Mouse (Mus musculus) heart, embryonic 13.5 days (tissue): ENCODE data around the gene 4930432K21Rik. TPM values are rescaled to one million over a fixed set of nuclear protein-coding genes. Genes with fewer than 3 reads are reported as not detected.
A peak's percentile ranks its signal among the peaks of the same experiment; 100 is the strongest.

ENCODE experiments used
- ATAC-seq: fragments of 200-750 bp; cut with Nextera tagmentation; 2 replicates; pipeline ENCODE4 v1.8.0; 2017; ENCODE audit warnings: moderate TSS enrichment; ENCODE audit not compliant: insufficient number of reproducible peaks, low FRiP score, low TSS enrichment; ENCODE audit errors: extremely low read depth
- H3K27ac ChIP-seq: fragments of 300-500 bp; sonication (generic); replicated peaks from 2 replicates; pipeline ENCODE4 v1.5.1; 2015; ENCODE audit warnings: moderate library complexity, mild to moderate bottlenecking, inconsistent platforms
- H3K27me3 ChIP-seq: fragments of 300-500 bp; sonication (generic); replicated peaks from 2 replicates; pipeline ENCODE4 v1.6.1; 2015; ENCODE audit warnings: mild to moderate bottlenecking, inconsistent platforms
- H3K36me3 ChIP-seq: fragments of 300-500 bp; sonication (generic); 2 replicates; pipeline ENCODE4 v1.6.1; 2015; ENCODE audit warnings: mild to moderate bottlenecking, inconsistent platforms
- H3K4me1 ChIP-seq: fragments of 300-500 bp; sonication (generic); 2 replicates; pipeline ENCODE4 v1.6.1; 2015; ENCODE audit warnings: inconsistent platforms
- H3K4me2 ChIP-seq: fragments of 300-500 bp; sonication (generic); 2 replicates; pipeline ENCODE4 v1.6.1; 2015; ENCODE audit warnings: inconsistent platforms, mild to moderate bottlenecking, moderate library complexity
- H3K4me3 ChIP-seq: fragments of 300-500 bp; sonication (generic); 2 replicates; pipeline ENCODE4 v1.5.1; 2015; ENCODE audit warnings: moderate library complexity, mild to moderate bottlenecking, inconsistent platforms
- H3K9ac ChIP-seq: fragments of 300-500 bp; sonication (generic); 2 replicates; pipeline ENCODE4 v1.6.1; 2015; ENCODE audit warnings: inconsistent platforms, mild to moderate bottlenecking, moderate library complexity
- H3K9me3 ChIP-seq: fragments of 300-500 bp; sonication (generic); 2 replicates; pipeline ENCODE4 v1.6.1; 2016; ENCODE audit warnings: inconsistent platforms
- WGBS: fragments of 180-500 bp; shearing (Covaris S2); methylation state at CpG from one replicate; pipeline ENCODE4 v1.1.7; 2015; ENCODE audit warnings: mixed read lengths; 5-methylcytosine and 5-hydroxymethylcytosine counted together
- polyA plus RNA-seq: library from polyadenylated mRNA; unstranded; fragments of >200 nt; fragmentation: Nextera tagmentation; extraction: Ambion mirVana; gene quantifications from 2 replicates; pipeline ENCODE4 v1.2.1, GENCODE M21; 2015

The 4930432K21Rik gene
- polyA plus RNA-seq, 1 experiment from 2014 or later = 0.88 TPM

GRCm38 (mm10) chr8:84183261-84184084, 35.6 kb downstream of the 4930432K21Rik start:
- peak overlapping the region; percentile 79 for H3K27ac ChIP-seq
- no peaks in the 10 kb centered on the region for H3K9me3 ChIP-seq
- peak overlapping the region; percentile 87 for H3K4me3 ChIP-seq
- no peaks in the 10 kb centered on the region; the same call in 1 of the 2 replicates for H3K27me3 ChIP-seq
- no peaks in the 10 kb centered on the region for H3K36me3 ChIP-seq
- no peak for ATAC-seq
- WGBS = under 1% methylated on average over 86 of the region's 87 CpGs
- peak overlapping the region; percentile 84 for H3K4me2 ChIP-seq
- H3K9ac ChIP-seq = peak overlapping the region; percentile 96
- H3K4me1 ChIP-seq = peaks cover 65% of the 10 kb centered on the region

GRCm38 (mm10) chr8:84184085-84185043, 36.5 kb downstream of the 4930432K21Rik start:
- ATAC-seq = no peak
- Histone ChIP-seq H3K27me3 (no peaks in the 10 kb centered on the region; the same call in 1 of the 2 replicates), H3K4me2 (peak overlapping the region; percentile 84), H3K9me3 (no peaks in the 10 kb centered on the region), H3K36me3 (no peaks in the 10 kb centered on the region), H3K4me3 (peak overlapping the region; percentile 87), H3K27ac (peak overlapping the region; percentile 79), H3K4me1 (peaks cover 57% of the 10 kb centered on the region), H3K9ac (peak overlapping the region; percentile 96)
- WGBS = 18% methylated on average over 21 of the region's 21 CpGs

DNA sequence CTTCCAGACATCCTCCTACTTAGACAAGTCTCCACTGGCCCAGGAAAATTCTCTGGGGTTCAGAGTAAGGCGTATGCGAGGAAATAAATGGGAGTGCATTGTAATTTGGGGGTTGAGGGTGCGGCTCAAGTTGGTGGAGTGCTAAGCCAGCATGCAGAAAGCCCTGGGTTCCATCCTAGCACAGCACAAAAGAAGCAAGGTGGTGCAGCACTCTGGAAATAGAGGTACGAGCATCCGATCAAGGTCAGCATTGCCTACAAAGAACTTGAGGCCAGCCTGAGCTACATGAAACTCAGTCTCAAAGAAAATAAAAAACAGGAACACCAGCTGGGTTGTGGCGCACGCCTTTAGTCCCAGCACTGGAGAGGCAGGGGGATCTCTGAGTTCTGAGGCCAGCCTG, 37.3 kb downstream of the 4930432K21Rik start, which contains the start of gene Nanos3:
Gene Nanos3 (minus strand): TSS at position 101 of the 400 bp plus-strand sequence.
- Histone ChIP-seq H3K9me3 (no peaks in the 10 kb centered on the region), H3K4me3 (peak within 1 kb of the TSS; percentile 87), H3K9ac (peak within 1 kb of the TSS; percentile 96), H3K4me2 (peak within 1 kb of the TSS; percentile 84), H3K27ac (peak within 1 kb of the TSS; percentile 79; the same call in 1 of the 2 replicates), H3K4me1 (peaks cover 56% of the 10 kb centered on the region), H3K36me3 (no peaks in the 10 kb centered on the region), H3K27me3 (no peaks in the 10 kb centered on the region; the same call in 1 of the 2 replicates)
- WGBS = 88% methylated on average over 7 of the region's 7 CpGs
- ATAC-seq = no peak

DNA sequence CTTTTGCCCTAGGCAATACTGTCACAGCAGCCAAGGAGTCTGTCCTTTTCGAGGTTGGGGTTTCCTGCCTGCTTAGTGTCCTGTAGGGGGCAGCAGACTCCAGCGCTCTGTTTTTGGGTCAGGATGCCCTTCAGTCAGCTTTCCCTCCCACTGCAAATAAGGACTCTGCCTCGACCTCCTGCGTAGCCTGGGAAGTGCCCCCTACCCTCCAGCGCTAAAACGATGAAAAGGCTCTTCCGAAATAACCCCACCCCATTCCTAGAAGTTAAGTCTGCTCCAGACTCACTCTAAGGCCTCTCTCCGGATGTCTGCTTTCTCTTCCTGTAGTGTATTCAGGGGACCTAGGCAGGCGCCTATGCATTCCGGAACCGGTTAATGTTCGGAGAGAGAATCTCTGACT, 38.7 kb downstream of the 4930432K21Rik start:
- Histone ChIP-seq H3K4me3 (peak overlapping the region; percentile 54), H3K4me2 (peak overlapping the region; percentile 95)

DNA sequence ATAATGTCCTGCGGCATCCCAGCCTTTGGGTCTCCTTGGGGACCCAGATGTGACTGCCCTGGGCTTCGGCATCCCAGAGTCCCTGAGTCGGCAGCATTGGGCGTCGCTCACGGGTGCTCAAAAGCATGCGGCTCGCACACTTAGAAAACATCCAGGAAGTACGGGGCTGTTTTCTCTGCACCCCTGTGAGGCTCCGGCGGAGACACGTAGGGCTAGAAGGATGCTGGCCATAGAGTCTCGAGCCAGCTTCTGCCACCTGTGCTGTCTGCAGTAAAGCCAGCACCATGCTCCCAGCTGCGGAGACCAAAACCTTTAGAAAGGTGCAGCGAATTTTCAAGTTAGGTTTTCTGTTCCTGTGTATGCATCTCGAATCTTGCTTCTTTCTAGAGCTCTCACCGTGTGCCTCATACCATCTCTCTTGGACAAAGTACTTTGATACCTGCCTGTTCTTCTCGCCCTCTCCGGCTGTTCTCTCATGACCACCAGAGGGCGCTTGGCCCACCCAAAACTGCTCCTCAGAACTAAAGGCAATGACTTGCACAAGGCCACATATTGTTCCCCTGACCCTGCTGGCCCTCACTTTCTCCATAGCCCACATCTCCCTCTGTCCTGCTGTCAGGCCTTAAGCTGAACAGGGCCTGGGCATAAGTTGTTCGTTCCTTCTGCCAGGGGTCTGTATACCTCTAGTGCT, 39.4 kb downstream of the 4930432K21Rik start:
- Histone ChIP-seq H3K4me3 (peak overlapping the region; percentile 54), H3K27me3 (no peaks in the 10 kb centered on the region; the same call in 1 of the 2 replicates), H3K27ac (peak overlapping the region; percentile 63), H3K4me1 (peaks cover 48% of the 10 kb centered on the region), H3K36me3 (no peaks in the 10 kb centered on the region), H3K4me2 (peak overlapping the region; percentile 95), H3K9ac (peak overlapping the region; percentile 82), H3K9me3 (no peaks in the 10 kb centered on the region)
- 3% methylated on average over 21 of the region's 21 CpGs for WGBS
- no peak for ATAC-seq

More for the DNA sequence above, 38.7 kb downstream of the 4930432K21Rik start:
- H3K36me3 ChIP-seq = no peaks in the 10 kb centered on the region
- WGBS = 2% methylated on average over 12 of the region's 12 CpGs
- no peaks in the 10 kb centered on the region for H3K9me3 ChIP-seq
- peak overlapping the region; percentile 63 for H3K27ac ChIP-seq
- H3K9ac ChIP-seq = peak overlapping the region; percentile 82
- no peak for ATAC-seq
- peaks cover 47% of the 10 kb centered on the region for H3K4me1 ChIP-seq
- no peaks in the 10 kb centered on the region; the same call in 1 of the 2 replicates for H3K27me3 ChIP-seq

- ATAC-seq = no peak
- Histone ChIP-seq H3K9ac (no peak overlapping the region), H3K4me2 (no peak overlapping the region), H3K27me3 (no peaks in the 10 kb centered on the region; the same call in 1 of the 2 replicates), H3K9me3 (no peaks in the 10 kb centered on the region), H3K27ac (0 out of 2 replicates have a peak overlapping the region, but pooled peaks have one; percentile 25), H3K4me1 (peaks cover 53% of the 10 kb centered on the region), H3K36me3 (no peaks in the 10 kb centered on the region), H3K4me3 (no peak overlapping the region)
- WGBS = 84% methylated on average over 10 of the region's 10 CpGs
Measured at GRCm38 (mm10) chr8:84188671-84189070, 40.8 kb downstream of the 4930432K21Rik start.

- H3K9me3 ChIP-seq = no peaks in the 10 kb centered on the region
- WGBS = 48% methylated on average over 4 of the region's 4 CpGs
- H3K36me3 ChIP-seq = no peaks in the 10 kb centered on the region
- H3K27ac ChIP-seq = peak overlapping the region; percentile 97
- peak overlapping the region; percentile 8; the same call in 1 of the 2 replicates for H3K9ac ChIP-seq
- H3K4me1 ChIP-seq = peaks cover 47% of the 10 kb centered on the region
- no peaks in the 10 kb centered on the region; the same call in 1 of the 2 replicates for H3K27me3 ChIP-seq
- no peak overlapping the region for H3K4me3 ChIP-seq
- ATAC-seq = no peak
- 0 out of 2 replicates have a peak overlapping the region, but pooled peaks have one; percentile 5 for H3K4me2 ChIP-seq
Measured at GRCm38 (mm10) chr8:84189603-84190002, 41.8 kb downstream of the 4930432K21Rik start.

DNA sequence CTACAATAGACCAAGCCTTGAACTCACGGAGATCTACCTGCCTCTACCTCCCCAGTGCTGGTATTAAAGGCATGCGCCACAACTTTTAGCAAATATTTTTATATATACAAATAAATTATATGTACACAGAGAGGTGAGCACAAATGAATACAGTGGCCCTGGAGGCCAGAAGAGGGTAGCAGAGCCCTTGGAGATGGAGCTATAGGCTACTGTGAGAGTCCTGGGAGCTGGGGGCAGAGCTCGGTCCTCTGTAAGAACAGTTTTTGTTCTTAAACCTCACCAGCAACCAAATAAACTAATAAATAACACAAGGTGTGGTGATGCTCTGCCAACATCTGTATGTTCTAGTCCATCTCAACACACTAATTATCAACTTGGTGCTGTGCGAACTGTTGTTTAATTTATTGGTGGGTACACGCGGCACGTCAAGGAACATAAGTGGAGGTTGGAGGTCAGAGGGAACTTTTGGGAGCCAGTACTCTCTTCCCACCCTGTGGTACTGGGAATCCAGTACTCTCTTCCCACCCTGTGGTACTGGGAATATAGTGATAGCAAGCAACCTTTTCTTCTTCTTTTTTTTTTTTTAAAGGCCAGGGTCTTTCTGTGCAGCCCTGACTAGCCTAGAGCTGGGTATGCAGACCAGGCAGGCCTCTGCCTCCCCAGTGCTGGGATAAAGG, 42.5 kb downstream of the 4930432K21Rik start:
- no peaks in the 10 kb centered on the region for H3K36me3 ChIP-seq
- H3K4me1 ChIP-seq = peaks cover 43% of the 10 kb centered on the region
- 92% methylated on average over 7 of the region's 7 CpGs for WGBS
- ATAC-seq = no peak
- H3K27ac ChIP-seq = peak overlapping the region; percentile 97
- no peak overlapping the region for H3K9ac ChIP-seq
- H3K4me2 ChIP-seq = no peak overlapping the region
- no peaks in the 10 kb centered on the region for H3K9me3 ChIP-seq
- no peak overlapping the region for H3K4me3 ChIP-seq
- no peaks in the 10 kb centered on the region for H3K27me3 ChIP-seq

- H3K27ac ChIP-seq = peak overlapping the region; percentile 97
Measured at GRCm38 (mm10) chr8:84192023-84192422, 44.2 kb downstream of the 4930432K21Rik start.

GRCm38 (mm10) chr8:84192555-84192954, 44.7 kb downstream of the 4930432K21Rik start:
- ATAC-seq = peak; percentile 78
- WGBS = 2% methylated on average over 33 of the region's 33 CpGs
- H3K27me3 ChIP-seq = no peaks in the 10 kb centered on the region
- H3K27ac ChIP-seq = peak overlapping the region; percentile 97
- H3K9me3 ChIP-seq = no peaks in the 10 kb centered on the region
- H3K4me1 ChIP-seq = peaks cover 35% of the 10 kb centered on the region
- H3K36me3 ChIP-seq = no peaks in the 10 kb centered on the region
- peak overlapping the region; percentile 71 for H3K4me2 ChIP-seq
- peak overlapping the region; percentile 78 for H3K9ac ChIP-seq
- H3K4me3 ChIP-seq = peak overlapping the region; percentile 40

More at GRCm38 (mm10) chr8:84192023-84192422, 44.2 kb downstream of the 4930432K21Rik start:
- no peaks in the 10 kb centered on the region for H3K27me3 ChIP-seq
- H3K4me1 ChIP-seq = peaks cover 39% of the 10 kb centered on the region
- H3K36me3 ChIP-seq = no peaks in the 10 kb centered on the region
- H3K4me2 ChIP-seq = peak overlapping the region; percentile 71
- peak; percentile 86 for ATAC-seq
- 9% methylated on average over 13 of the region's 13 CpGs for WGBS
- H3K9me3 ChIP-seq = no peaks in the 10 kb centered on the region
- H3K9ac ChIP-seq = peak overlapping the region; percentile 78
- H3K4me3 ChIP-seq = peak overlapping the region; percentile 40
